Mouse (Mus musculus) CH12.LX (cell line): ENCODE data around the gene Prmt2. TPM values are rescaled to one million over a fixed set of nuclear protein-coding genes. Genes with fewer than 3 reads are reported as not detected.

Experiments used
- DNase-seq: peaks from one replicate; pipeline ENCODE4 v3.0.0-alpha.2; 2013; ENCODE audit errors: extremely low read depth
- H3K27ac ChIP-seq: 2 replicates; pipeline ENCODE4 v1.5.1; 2012; ENCODE audit warnings: low read depth, mild to moderate bottlenecking, control low read depth, moderate library complexity; ENCODE audit not compliant: insufficient read depth
- H3K27me3 ChIP-seq: replicated peaks from 2 replicates; pipeline ENCODE3; 2012; ENCODE audit warnings: inconsistent platforms
- H3K36me3 ChIP-seq, 2 experiments: replicated peaks in 1 of 2; 2 replicates each; pipeline versions ENCODE3 to v1.6.1; 2012; ENCODE audit warnings: inconsistent platforms in 1 of 2, low read length in 1 of 2, mild to moderate bottlenecking in 1 of 2, mixed read lengths in 1 of 2, moderate library complexity in 1 of 2; ENCODE audit not compliant: control insufficient read depth in 1 of 2, insufficient read depth in 1 of 2
- H3K4me1 ChIP-seq, 2 experiments: 2 replicates each; pipeline ENCODE4 v1.6.1; 2012; ENCODE audit warnings: inconsistent platforms in 1 of 2, moderate library complexity in 1 of 2; ENCODE audit not compliant: insufficient read depth in 2 of 2, control insufficient read depth in 1 of 2
- H3K4me2 ChIP-seq: 2 replicates; pipeline ENCODE4 v1.6.1; 2012; ENCODE audit warnings: low read depth, mild to moderate bottlenecking, control low read depth; ENCODE audit not compliant: poor library complexity, insufficient read depth, severe bottlenecking
- H3K4me3 ChIP-seq, 3 experiments: fragments of 150-350 bp in 1 of 3; sonication (generic) in 1 of 3; replicated peaks in 1 of 3; 2 replicates each; pipeline versions ENCODE3 to v1.5.1; 2011 to 2012; ENCODE audit warnings: low read depth in 2 of 3, low read length in 2 of 3, mild to moderate bottlenecking in 2 of 3, moderate library complexity in 2 of 3, control low read depth in 1 of 3, improper control_type of control experiment in 1 of 3, inconsistent platforms in 1 of 3, mixed read lengths in 1 of 3; ENCODE audit not compliant: poor library complexity in 1 of 3
- H3K79me2 ChIP-seq: replicated peaks from 2 replicates; pipeline ENCODE4 v1.6.1; 2012; ENCODE audit warnings: mild to moderate bottlenecking, moderate library complexity; ENCODE audit not compliant: control insufficient read depth, poor library complexity, insufficient read depth, severe bottlenecking; ENCODE audit errors: extremely low read depth
- H3K9ac ChIP-seq: 2 replicates; pipeline ENCODE4 v1.6.1; 2012; ENCODE audit warnings: low read depth, mild to moderate bottlenecking, control low read depth, moderate library complexity; ENCODE audit not compliant: insufficient read depth
- H3K9me3 ChIP-seq: replicated peaks from 2 replicates; pipeline ENCODE3; 2012; ENCODE audit warnings: low read length, inconsistent platforms, mixed read lengths
- E2F4 ChIP-seq: IDR thresholded peaks from 2 replicates; pipeline ENCODE4 v1.6.1; 2011; ENCODE audit warnings: low read depth, low read length, improper control_type of control experiment; ENCODE audit not compliant: insufficient replicate concordance
- ELF1 ChIP-seq: IDR thresholded peaks from 2 replicates; pipeline ENCODE4 v1.6.1; 2014; ENCODE audit warnings: low read depth, mild to moderate bottlenecking, inconsistent platforms, low read length, improper control_type of control experiment
- EP300 ChIP-seq: IDR thresholded peaks from 2 replicates; pipeline ENCODE4 v1.6.1; 2011; ENCODE audit warnings: low read length, improper control_type of control experiment
- KAT2A ChIP-seq: IDR thresholded peaks from 2 replicates; pipeline ENCODE4 v1.6.1; 2012; ENCODE audit warnings: low read length, improper control_type of control experiment, inconsistent platforms; ENCODE audit not compliant: insufficient replicate concordance
- MAX ChIP-seq: IDR thresholded peaks from 2 replicates; pipeline ENCODE4 v1.6.1; 2011; ENCODE audit warnings: low read length, improper control_type of control experiment
- MAZ ChIP-seq: IDR thresholded peaks from 2 replicates; pipeline ENCODE4 v1.6.1; 2012; ENCODE audit warnings: low read depth, mild to moderate bottlenecking, inconsistent platforms, low read length, improper control_type of control experiment, moderate library complexity
- MXI1 ChIP-seq: IDR thresholded peaks from 2 replicates; pipeline ENCODE4 v1.6.1; 2011; ENCODE audit warnings: mild to moderate bottlenecking, low read depth, low read length, improper control_type of control experiment
- MYC ChIP-seq: IDR thresholded peaks from 2 replicates; pipeline ENCODE4 v1.6.1; 2011; ENCODE audit warnings: low read depth, mild to moderate bottlenecking, improper control_type of control experiment, low read length
- NELFE ChIP-seq: IDR thresholded peaks from 2 replicates; pipeline ENCODE4 v1.6.1; 2011; ENCODE audit warnings: low read depth, low read length, improper control_type of control experiment
- NRF1 ChIP-seq: IDR thresholded peaks from 2 replicates; pipeline ENCODE4 v1.6.1; 2014; ENCODE audit warnings: low read depth, mild to moderate bottlenecking, inconsistent platforms, low read length, improper control_type of control experiment, moderate library complexity
- PAX5 ChIP-seq: IDR thresholded peaks from 2 replicates; pipeline ENCODE4 v1.6.1; 2012; ENCODE audit warnings: low read length, inconsistent platforms, mixed read lengths
- POLR2AphosphoS2 ChIP-seq: IDR thresholded peaks from 2 replicates; pipeline ENCODE4 v1.6.1; 2011; ENCODE audit warnings: low read depth, low read length, improper control_type of control experiment
- SMC3 ChIP-seq: IDR thresholded peaks from 2 replicates; pipeline ENCODE4 v1.6.1; 2011; ENCODE audit warnings: low read depth, low read length, improper control_type of control experiment
- TBP ChIP-seq: conservative IDR thresholded peaks from 2 replicates; pipeline ENCODE4 v1.6.1; 2011; ENCODE audit warnings: low read depth, low read length, improper control_type of control experiment
- TCF12 ChIP-seq: IDR thresholded peaks from 2 replicates; pipeline ENCODE4 v1.6.1; 2014; ENCODE audit warnings: low read depth, mild to moderate bottlenecking, inconsistent platforms, low read length, improper control_type of control experiment
- UBTF ChIP-seq: IDR thresholded peaks from 2 replicates; pipeline ENCODE4 v1.6.1; 2012; ENCODE audit warnings: low read depth, mild to moderate bottlenecking, inconsistent platforms, low read length, improper control_type of control experiment, moderate library complexity
- USF1 ChIP-seq: IDR thresholded peaks from 2 replicates; pipeline ENCODE4 v1.6.1; 2014; ENCODE audit warnings: low read depth, mild to moderate bottlenecking, inconsistent platforms, low read length, improper control_type of control experiment
- ZC3H11A ChIP-seq: IDR thresholded peaks from 2 replicates; pipeline ENCODE4 v1.6.1; 2012; ENCODE audit warnings: low read depth, mild to moderate bottlenecking, inconsistent platforms, low read length, improper control_type of control experiment
- ZKSCAN1 ChIP-seq: IDR thresholded peaks from 2 replicates; pipeline ENCODE4 v1.6.1; 2012; ENCODE audit warnings: low read depth, inconsistent platforms, low read length, improper control_type of control experiment, borderline replicate concordance
- ZNF384 ChIP-seq: IDR thresholded peaks from 2 replicates; pipeline ENCODE4 v1.6.1; 2012; ENCODE audit warnings: low read depth, low read length, improper control_type of control experiment, inconsistent platforms
- dilution Hi-C: fragments of 300-500 bp; cut with MboI; formaldehyde crosslinking; loops from 2 replicates; pipeline ENCODE4 v1.14.3; 2020; ENCODE audit warnings: low sequenced_read_pairs; ENCODE audit not compliant: extremely low pct_unique_long_range_greater_than_20kb, extremely low pct_ligation_motif_present
- in situ Hi-C: fragments of 300-500 bp; cut with MboI; formaldehyde crosslinking; loops from 3 replicates; pipeline ENCODE4 v1.14.3; 2019; ENCODE audit warnings: low sequenced_read_pairs, low pct_ligation_motif_present, low pct_unique_long_range_greater_than_20kb, mixed read lengths
- polyA plus RNA-seq: library from polyadenylated mRNA; unstranded; fragments of >175 nt; gene quantifications from 2 replicates; pipeline ENCODE4 v1.2.1, GENCODE M21; 2012; ENCODE audit warnings: low read depth; ENCODE audit not compliant: insufficient read length
- total RNA-seq, 2 experiments: library from RNA; depleted of rRNA; stranded (reverse); fragments of 300-350 nt in 1 of 2; fragments of >200 nt in 1 of 2; gene quantifications; 2 replicates each; pipeline ENCODE4 v1.2.3; 2012 to 2014

Prmt2 gene
- total and polyA plus RNA-seq, 3 experiments, result 6.1 to 14.9 (median 14.4) TPM

DNA sequence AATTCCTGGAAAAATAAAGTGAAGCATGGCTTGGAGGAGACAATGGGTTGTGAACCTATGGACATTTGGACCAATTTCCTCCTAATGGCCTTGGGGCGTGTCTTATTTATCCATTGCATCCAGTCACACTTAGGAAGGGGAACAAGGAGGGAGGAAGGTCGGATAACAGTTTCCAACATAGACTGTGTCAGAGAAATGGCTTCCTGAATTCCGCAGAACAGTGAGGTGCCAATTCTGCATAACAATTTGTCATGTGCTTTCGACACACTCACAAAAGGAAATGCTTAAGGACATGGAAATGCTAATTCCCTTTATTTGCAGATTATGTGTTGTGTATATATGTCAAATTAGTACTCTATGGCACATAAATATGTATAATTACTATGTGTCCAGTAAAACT is 52.4 kb downstream of the Prmt2 start:
- H3K27me3 ChIP-seq, result no peaks in the 10 kb centered on the region
- H3K27ac ChIP-seq, result no peak overlapping the region
- no peak overlapping the region for H3K4me3 ChIP-seq
- dilution Hi-C loops (no loop called here), in situ Hi-C loops (no loop called here)
- no peaks in the 10 kb centered on the region for H3K9me3 ChIP-seq
- TF ChIP-seq ELF1, result no peak
- no peak for TF ChIP-seq NRF1
- no peak for TF ChIP-seq PAX5
- TF ChIP-seq SMC3, result no peak
- TF ChIP-seq MAX, result no peak
- H3K4me1 ChIP-seq, result peaks cover 0 to 14% of the 10 kb centered on the region in 2 experiments; a peak in 2 of 4 replicates
- H3K4me2 ChIP-seq, result no peak overlapping the region
- DNase-seq, result no peak
- no peaks in the 10 kb centered on the region for H3K79me2 ChIP-seq
- no peaks in the 10 kb centered on the region for H3K36me3 ChIP-seq
- no peak overlapping the region for H3K9ac ChIP-seq

GRCm38 (mm10) chr10:76174899-76175298 is 62.8 kb downstream of the Prmt2 start:
- Histone ChIP-seq H3K4me3 (no peak overlapping the region), H3K79me2 (no peaks in the 10 kb centered on the region), H3K4me1 (no peaks in the 10 kb centered on the region), H3K4me2 (no peak overlapping the region), H3K27me3 (no peaks in the 10 kb centered on the region), H3K36me3 (no peaks in the 10 kb centered on the region), H3K9me3 (no peaks in the 10 kb centered on the region), H3K27ac (no peak overlapping the region), H3K9ac (no peak overlapping the region)
- no peak for DNase-seq
- in situ Hi-C loops, result no loop called here
- dilution Hi-C loops, result no loop called here
- TF ChIP-seq UBTF, result no peak
- TF ChIP-seq POLR2AphosphoS2, result no peak
- TF ChIP-seq TBP, result no peak

GRCm38 (mm10) chr10:76158009-76158408 is 79.7 kb downstream of the Prmt2 start:
- Histone ChIP-seq H3K4me2 (no peak overlapping the region), H3K4me3 (no peak overlapping the region), H3K27ac (no peak overlapping the region), H3K27me3 (no peaks in the 10 kb centered on the region), H3K9me3 (no peaks in the 10 kb centered on the region), H3K79me2 (no peaks in the 10 kb centered on the region), H3K4me1 (peaks cover 0 to 11% of the 10 kb centered on the region in 2 experiments; a peak in 2 of 4 replicates), H3K9ac (no peak overlapping the region), H3K36me3 (no peaks in the 10 kb centered on the region)
- dilution Hi-C loops, result no loop called here
- in situ Hi-C loops, result no loop called here
- TF ChIP-seq TCF12 (no peak), ZNF384 (no peak), KAT2A (no peak), USF1 (no peak), E2F4 (no peak), NRF1 (no peak), NELFE (no peak), EP300 (no peak), ZKSCAN1 (no peak), MXI1 (no peak), MYC (no peak), SMC3 (no peak), MAZ (no peak), ZC3H11A (no peak), MAX (no peak)
- no peak for DNase-seq
